Mouse (Mus musculus): Measurements from ENCODE around the gene Dnpep. TPM values are rescaled to one million over a fixed set of nuclear protein-coding genes. Genes with fewer than 3 reads are reported as not detected.
A peak's percentile ranks its signal among the peaks of the same experiment; 100 is the strongest.

Gene Dnpep
- total RNA-seq (2018; cell fraction: chromatin; rRNA removed): 10 to 100 TPM in 25 of 26 experiments, 1 to 10 TPM in 1; 7.2 to 47.7 (median 25.7) TPM
- total RNA-seq (2018; cell fraction: cytosol; rRNA removed): 10 to 100 TPM; 23.1 to 38.4 (median 32.1) TPM
- total RNA-seq (2018; cell fraction: nucleus; rRNA removed): 10 to 100 TPM in 25 of 26 experiments, 1 to 10 TPM in 1; 5.9 to 29.6 (median 18.9) TPM
- 28.9 to 35.0 TPM (median 29.8 TPM) in 3 replicates for polyA plus RNA-seq (2018)

GRCm38 (mm10) chr1:75317241-75318201 is at the start of gene Dnpep:
Dnpep (minus strand) TSS chr1:75317990.
- H3K79me2 ChIP-seq (ENCODE audit: inconsistent target): no peaks in the 10 kb centered on the region
- H3K27ac ChIP-seq: peak within 1 kb of the TSS; percentile 85
- peak within 1 kb of the TSS; percentile 82 for H3K4me3 ChIP-seq (ENCODE audit: inconsistent target)
- 1% methylated on average over 92 of the region's 92 CpGs for WGBS (ENCODE audit: missing documents)
- H3K36me3 ChIP-seq (ENCODE audit: inconsistent target): peaks cover 24% of the 10 kb centered on the region

DNA sequence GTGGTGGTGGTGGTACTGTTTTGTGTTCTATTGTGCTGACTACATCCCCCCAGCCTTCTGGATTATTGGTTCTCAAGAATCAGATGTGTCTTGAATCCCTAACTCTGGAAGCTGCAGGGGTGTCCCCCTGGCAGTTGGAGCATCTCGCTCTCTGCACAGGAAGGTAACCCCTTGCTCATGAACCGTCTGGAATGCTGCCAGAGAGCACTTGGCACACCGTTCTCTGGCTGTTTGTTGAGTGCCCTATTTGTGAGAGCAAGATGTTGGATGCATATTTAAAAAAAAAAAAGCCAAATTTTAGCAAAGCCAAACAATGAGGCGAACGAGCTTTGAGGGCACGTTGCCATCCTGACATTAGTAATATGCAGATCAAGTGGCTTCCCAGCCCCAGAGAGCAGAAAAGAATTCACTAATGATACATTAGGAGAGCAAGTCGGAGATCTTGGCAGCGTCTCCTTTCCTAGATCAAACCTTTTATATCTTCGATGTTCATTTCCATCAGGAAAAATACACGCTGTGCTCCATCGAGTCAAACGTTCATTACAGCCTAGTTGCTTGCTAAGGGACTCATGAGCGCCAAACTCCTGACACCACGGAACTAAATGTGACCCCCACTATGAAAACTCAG is 47.8 kb upstream of the Dnpep start:
- Histone ChIP-seq H3K79me2 (ENCODE audit: inconsistent target) (no peaks in the 10 kb centered on the region), H3K36me3 (ENCODE audit: inconsistent target) (no peaks in the 10 kb centered on the region), H3K4me3 (ENCODE audit: inconsistent target) (no peak overlapping the region), H3K27ac (no peak overlapping the region)
- WGBS (ENCODE audit: missing documents): 84% methylated on average over 14 of the region's 14 CpGs

DNA sequence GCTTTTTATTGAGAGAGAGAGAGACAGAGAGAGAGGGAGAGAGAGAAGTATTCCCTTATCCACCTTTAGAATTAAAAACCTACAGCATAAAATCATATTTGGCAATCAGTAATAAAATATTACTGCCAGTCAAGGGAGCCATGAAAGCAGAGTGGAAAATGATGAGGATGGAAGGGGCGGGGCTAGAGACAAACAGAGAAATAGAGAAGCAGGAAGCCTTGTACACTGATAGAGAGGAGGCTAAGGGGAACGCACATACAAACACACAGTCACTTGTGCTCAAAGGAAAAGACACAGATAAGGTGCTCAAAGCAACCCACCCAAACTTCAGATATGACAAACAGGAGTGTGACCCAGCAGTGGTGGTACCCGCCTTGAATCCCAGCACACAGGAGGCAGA is 46.1 kb upstream of the Dnpep start:
- Histone ChIP-seq H3K4me3 (ENCODE audit: inconsistent target) (no peak overlapping the region), H3K27ac (no peak overlapping the region), H3K79me2 (ENCODE audit: inconsistent target) (no peaks in the 10 kb centered on the region), H3K36me3 (ENCODE audit: inconsistent target) (no peaks in the 10 kb centered on the region)
- WGBS (ENCODE audit: missing documents): 67% methylated on average over 2 of the region's 3 CpGs

DNA sequence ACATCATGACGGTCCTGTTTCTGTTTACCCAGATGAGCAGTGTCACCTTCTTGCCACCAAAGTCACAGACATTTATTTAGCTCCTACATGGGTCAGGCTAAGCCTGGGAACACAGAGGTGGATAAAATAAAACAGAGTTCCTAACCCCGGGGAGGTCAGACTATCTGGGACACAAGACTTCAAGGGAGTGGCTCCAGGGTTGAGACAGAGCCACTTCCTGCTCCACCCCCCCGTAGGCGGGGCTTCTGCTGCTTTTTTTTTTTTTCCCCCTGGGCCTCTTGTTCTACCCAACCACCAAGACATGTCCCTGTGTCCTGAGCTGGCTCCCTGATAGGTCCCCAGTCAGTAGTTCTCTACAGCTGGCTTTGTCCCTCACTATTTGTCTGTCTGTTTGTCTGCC is 44.0 kb upstream of the Dnpep start:
- H3K27ac ChIP-seq: no peak overlapping the region
- H3K4me3 ChIP-seq (ENCODE audit: inconsistent target): no peak overlapping the region
- H3K36me3 ChIP-seq (ENCODE audit: inconsistent target): no peaks in the 10 kb centered on the region
- 21% methylated on average over 4 of the region's 4 CpGs for WGBS (ENCODE audit: missing documents)
- H3K79me2 ChIP-seq (ENCODE audit: inconsistent target): no peaks in the 10 kb centered on the region

DNA sequence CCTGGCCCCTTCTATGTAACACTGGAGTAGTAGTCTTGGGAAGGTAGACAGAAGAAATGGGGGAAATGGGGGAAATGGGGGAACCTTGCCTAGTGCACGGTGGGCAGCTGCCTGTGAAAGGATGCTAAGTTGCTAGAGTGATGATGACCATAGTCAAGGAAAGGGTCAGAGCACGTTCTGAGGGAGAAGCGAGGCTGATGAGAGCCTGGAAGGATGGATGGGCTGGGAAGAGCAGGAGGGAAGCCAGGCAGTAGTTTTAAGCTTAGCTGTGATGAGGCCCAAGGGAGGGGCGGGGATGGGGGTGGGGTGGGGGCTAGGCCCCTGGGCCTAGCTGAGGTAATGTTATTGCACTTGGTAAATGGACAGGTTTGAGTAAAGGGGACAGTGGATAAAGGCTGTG is 43.3 kb upstream of the Dnpep start:
- WGBS (ENCODE audit: missing documents): 71% methylated on average over 4 of the region's 4 CpGs
- Histone ChIP-seq H3K36me3 (ENCODE audit: inconsistent target) (no peaks in the 10 kb centered on the region), H3K27ac (no peak overlapping the region), H3K4me3 (ENCODE audit: inconsistent target) (no peak overlapping the region), H3K79me2 (ENCODE audit: inconsistent target) (no peaks in the 10 kb centered on the region)

DNA sequence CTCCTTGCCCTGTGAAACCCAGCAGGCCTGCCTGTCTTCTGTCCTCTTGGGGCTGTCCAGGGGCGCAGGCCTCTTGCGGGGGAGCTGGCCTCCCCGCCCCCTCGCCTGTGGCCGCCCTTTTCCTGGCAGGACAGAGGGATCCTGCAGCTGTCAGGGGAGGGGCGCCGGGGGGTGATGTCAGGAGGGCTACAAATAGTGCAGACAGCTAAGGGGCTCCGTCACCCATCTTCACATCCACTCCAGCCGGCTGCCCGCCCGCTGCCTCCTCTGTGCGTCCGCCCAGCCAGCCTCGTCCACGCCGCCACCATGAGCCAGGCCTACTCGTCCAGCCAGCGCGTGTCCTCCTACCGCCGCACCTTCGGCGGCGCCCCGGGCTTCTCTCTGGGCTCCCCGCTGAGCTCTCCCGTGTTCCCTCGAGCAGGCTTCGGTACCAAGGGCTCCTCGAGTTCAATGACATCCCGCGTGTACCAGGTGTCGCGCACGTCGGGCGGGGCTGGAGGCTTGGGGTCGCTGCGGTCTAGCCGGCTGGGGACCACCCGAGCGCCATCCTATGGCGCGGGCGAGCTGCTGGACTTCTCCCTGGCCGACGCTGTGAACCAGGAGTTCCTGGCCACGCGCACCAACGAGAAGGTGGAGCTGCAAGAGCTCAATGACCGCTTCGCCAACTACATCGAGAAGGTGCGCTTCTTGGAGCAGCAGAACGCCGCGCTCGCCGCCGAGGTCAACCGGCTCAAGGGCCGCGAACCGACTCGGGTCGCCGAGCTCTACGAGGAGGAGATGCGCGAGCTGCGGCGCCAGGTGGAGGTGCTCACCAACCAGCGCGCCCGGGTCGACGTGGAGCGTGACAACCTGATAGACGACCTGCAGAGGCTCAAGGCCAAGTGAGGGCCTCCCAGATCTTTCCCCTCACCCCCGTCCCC is 42.6 kb upstream of the Dnpep start, which contains the start of gene Des:
Gene Des (plus strand): TSS at position 218 of the 920 bp plus-strand sequence.
- H3K4me3 ChIP-seq (ENCODE audit: inconsistent target): no peak within 1 kb of the TSS
- H3K79me2 ChIP-seq (ENCODE audit: inconsistent target): no peaks in the 10 kb centered on the region
- H3K27ac ChIP-seq: no peak within 1 kb of the TSS
- 11% methylated on average over 79 of the region's 80 CpGs for WGBS (ENCODE audit: missing documents)
- H3K36me3 ChIP-seq (ENCODE audit: inconsistent target): no peaks in the 10 kb centered on the region

- H3K36me3 ChIP-seq (ENCODE audit: inconsistent target): no peaks in the 10 kb centered on the region
- no peak overlapping the region for H3K4me3 ChIP-seq (ENCODE audit: inconsistent target)
- H3K79me2 ChIP-seq (ENCODE audit: inconsistent target): no peaks in the 10 kb centered on the region
- 82% methylated on average over 12 of the region's 13 CpGs for WGBS (ENCODE audit: missing documents)
- no peak overlapping the region for H3K27ac ChIP-seq
Measured at GRCm38 (mm10) chr1:75359346-75359745, 41.6 kb upstream of the Dnpep start.

DNA sequence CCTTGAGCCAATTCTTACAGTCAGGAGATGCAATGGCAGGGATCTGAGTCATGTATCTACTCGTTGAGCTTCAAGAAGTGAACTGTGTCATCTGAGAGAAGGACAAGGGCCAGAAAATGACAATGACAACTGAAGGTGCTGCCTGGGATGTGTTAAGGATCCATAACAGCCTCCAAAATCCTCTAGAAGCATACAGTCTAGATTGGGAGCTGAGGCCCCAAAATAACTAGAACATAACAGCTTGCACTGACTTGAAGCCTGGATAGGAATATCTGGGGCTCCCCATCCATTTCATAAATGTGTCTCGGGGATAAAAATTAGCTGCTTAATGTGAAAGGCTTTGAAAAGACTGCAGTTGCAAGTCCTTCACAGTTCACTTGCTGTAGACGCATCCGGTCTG is 40.2 kb upstream of the Dnpep start:
- Histone ChIP-seq H3K79me2 (ENCODE audit: inconsistent target) (no peaks in the 10 kb centered on the region), H3K36me3 (ENCODE audit: inconsistent target) (no peaks in the 10 kb centered on the region), H3K4me3 (ENCODE audit: inconsistent target) (no peak overlapping the region), H3K27ac (no peak overlapping the region)
- 89% methylated on average over 4 of the region's 4 CpGs for WGBS (ENCODE audit: missing documents)

GRCm38 (mm10) chr1:75357261-75357660 is 39.5 kb upstream of the Dnpep start:
- Histone ChIP-seq H3K27ac (no peak overlapping the region), H3K79me2 (ENCODE audit: inconsistent target) (no peaks in the 10 kb centered on the region), H3K36me3 (ENCODE audit: inconsistent target) (no peaks in the 10 kb centered on the region), H3K4me3 (ENCODE audit: inconsistent target) (no peak overlapping the region)
- 71% methylated on average over 7 of the region's 7 CpGs for WGBS (ENCODE audit: missing documents)

- 68% methylated on average over 5 of the region's 5 CpGs for WGBS (ENCODE audit: missing documents)
- H3K27ac ChIP-seq: no peak overlapping the region
- H3K4me3 ChIP-seq (ENCODE audit: inconsistent target): no peak overlapping the region
- H3K36me3 ChIP-seq (ENCODE audit: inconsistent target): no peaks in the 10 kb centered on the region
- no peaks in the 10 kb centered on the region for H3K79me2 ChIP-seq (ENCODE audit: inconsistent target)
Measured at GRCm38 (mm10) chr1:75349275-75349674, 31.5 kb upstream of the Dnpep start.

GRCm38 (mm10) chr1:75347279-75347678 is 29.5 kb upstream of the Dnpep start:
- 90% methylated on average over 5 of the region's 5 CpGs for WGBS (ENCODE audit: missing documents)
- Histone ChIP-seq H3K27ac (no peak overlapping the region), H3K4me3 (ENCODE audit: inconsistent target) (no peak overlapping the region), H3K79me2 (ENCODE audit: inconsistent target) (no peaks in the 10 kb centered on the region), H3K36me3 (ENCODE audit: inconsistent target) (no peaks in the 10 kb centered on the region)

- WGBS (ENCODE audit: missing documents): 73% methylated on average over 20 of the region's 20 CpGs
- Histone ChIP-seq H3K36me3 (ENCODE audit: inconsistent target) (no peaks in the 10 kb centered on the region), H3K79me2 (ENCODE audit: inconsistent target) (no peaks in the 10 kb centered on the region), H3K4me3 (ENCODE audit: inconsistent target) (no peak overlapping the region), H3K27ac (no peak overlapping the region)
Measured at GRCm38 (mm10) chr1:75345036-75345935, 27.5 kb upstream of the Dnpep start.

- H3K4me3 ChIP-seq (ENCODE audit: inconsistent target): no peak overlapping the region
- H3K36me3 ChIP-seq (ENCODE audit: inconsistent target): no peaks in the 10 kb centered on the region
- H3K79me2 ChIP-seq (ENCODE audit: inconsistent target): no peaks in the 10 kb centered on the region
- H3K27ac ChIP-seq: no peak overlapping the region
- WGBS (ENCODE audit: missing documents): 48% methylated on average over 15 of the region's 15 CpGs
Measured at GRCm38 (mm10) chr1:75344291-75345035, 26.7 kb upstream of the Dnpep start.

Measured in macrophage (primary cell).